Mouse (Mus musculus) CH12.LX (cell line): Measurements from ENCODE around the gene Smg6.

Source experiments
- CHD1 ChIP-seq: IDR thresholded peaks from 2 replicates; pipeline ENCODE4 v1.6.1; 2012; ENCODE audit warnings: low read depth, low read length, improper control_type of control experiment, inconsistent platforms
- CTCF ChIP-seq, 2 experiments: IDR thresholded peaks in 1 of 2; conservative IDR thresholded peaks in 1 of 2; 2 replicates each; pipeline ENCODE4 v1.5.1; 2011 to 2012; ENCODE audit warnings: low read depth in 2 of 2, low read length in 2 of 2, improper control_type of control experiment in 1 of 2, inconsistent platforms in 1 of 2, mild to moderate bottlenecking in 1 of 2, moderate library complexity in 1 of 2
- EP300 ChIP-seq: IDR thresholded peaks from 2 replicates; pipeline ENCODE4 v1.6.1; 2011; ENCODE audit warnings: low read length, improper control_type of control experiment
- HCFC1 ChIP-seq: IDR thresholded peaks from 2 replicates; pipeline ENCODE4 v1.6.1; 2012; ENCODE audit warnings: low read depth, mild to moderate bottlenecking, inconsistent platforms, low read length, improper control_type of control experiment
- IRF4 ChIP-seq: IDR thresholded peaks from 2 replicates; pipeline ENCODE4 v1.6.1; 2014; ENCODE audit warnings: low read depth, mild to moderate bottlenecking, inconsistent platforms, low read length, improper control_type of control experiment
- JUND ChIP-seq: conservative IDR thresholded peaks from 2 replicates; pipeline ENCODE4 v1.6.1; 2011; ENCODE audit warnings: low read depth, low read length, improper control_type of control experiment
- PAX5 ChIP-seq: IDR thresholded peaks from 2 replicates; pipeline ENCODE4 v1.6.1; 2012; ENCODE audit warnings: low read length, inconsistent platforms, mixed read lengths
- POLR2A ChIP-seq: IDR thresholded peaks from 2 replicates; pipeline ENCODE4 v1.6.1; 2011; ENCODE audit warnings: low read depth, mild to moderate bottlenecking, improper control_type of control experiment, low read length
- TCF12 ChIP-seq: IDR thresholded peaks from 2 replicates; pipeline ENCODE4 v1.6.1; 2014; ENCODE audit warnings: low read depth, mild to moderate bottlenecking, inconsistent platforms, low read length, improper control_type of control experiment
- USF1 ChIP-seq: IDR thresholded peaks from 2 replicates; pipeline ENCODE4 v1.6.1; 2014; ENCODE audit warnings: low read depth, mild to moderate bottlenecking, inconsistent platforms, low read length, improper control_type of control experiment
- ZKSCAN1 ChIP-seq: IDR thresholded peaks from 2 replicates; pipeline ENCODE4 v1.6.1; 2012; ENCODE audit warnings: low read depth, inconsistent platforms, low read length, improper control_type of control experiment, borderline replicate concordance

GRCm38 (mm10) chr11:75157037-75157436 lies 231.4 kb downstream of the Smg6 start:
- TF ChIP-seq CTCF (conservative IDR thresholded peaks at IDR 0.05 in 1 of 2, IDR thresholded peaks at IDR 0.05 in 1 of 2; ENCODE audit: low read depth in 2 of 2, low read length in 2 of 2) (no peak), JUND (no peak), ZKSCAN1 (no peak), POLR2A (no peak), HCFC1 (no peak), CHD1 (no peak), PAX5 (no peak), EP300 (no peak), TCF12 (no peak), IRF4 (no peak), USF1 (no peak)
